Mouse (Mus musculus) forelimb bud, embryonic 11.5 days (tissue): Measurements from ENCODE around the gene Dync2li1.

Experiments
- DNase-seq: peaks from one replicate; pipeline ENCODE4 v3.0.0-alpha.2; 2012; ENCODE audit warnings: low read depth, low spot score

Dync2li1 gene

GRCm38 (mm10) chr17:84645119-84645518, 18.8 kb downstream of the Dync2li1 start:
- DNase-seq = no peak

- DNase-seq = no peak
These were observed 19.6 kb downstream of the Dync2li1 start for GRCm38 (mm10) chr17:84645894-84646293.

GRCm38 (mm10) chr17:84646477-84646876, 20.2 kb downstream of the Dync2li1 start:
- no peak for DNase-seq

GRCm38 (mm10) chr17:84647630-84648029, 21.3 kb downstream of the Dync2li1 start:
- DNase-seq = no peak

GRCm38 (mm10) chr17:84650302-84651017, 24.2 kb downstream of the Dync2li1 start:
- no peak for DNase-seq

GRCm38 (mm10) chr17:84653544-84653943, 27.2 kb downstream of the Dync2li1 start:
- no peak for DNase-seq

GRCm38 (mm10) chr17:84656205-84656604, 29.9 kb downstream of the Dync2li1 start:
- no peak for DNase-seq

GRCm38 (mm10) chr17:84656653-84657421, 30.5 kb downstream of the Dync2li1 start:
- no peak for DNase-seq

- no peak for DNase-seq
These were observed 31.1 kb downstream of the Dync2li1 start for GRCm38 (mm10) chr17:84657422-84657732.

- no peak for DNase-seq
These were observed 31.5 kb downstream of the Dync2li1 start for GRCm38 (mm10) chr17:84657782-84658181.

- DNase-seq = no peak
These were observed 31.9 kb downstream of the Dync2li1 start for GRCm38 (mm10) chr17:84658195-84658594.

GRCm38 (mm10) chr17:84658951-84659350, 32.7 kb downstream of the Dync2li1 start:
- DNase-seq = no peak

- DNase-seq = no peak
These were observed 38.8 kb downstream of the Dync2li1 start for GRCm38 (mm10) chr17:84665053-84665452.

GRCm38 (mm10) chr17:84665691-84666090, 39.4 kb downstream of the Dync2li1 start:
- no peak for DNase-seq

- no peak for DNase-seq
These were observed 41.6 kb downstream of the Dync2li1 start for GRCm38 (mm10) chr17:84667848-84668247.

GRCm38 (mm10) chr17:84672376-84673369, 46.4 kb downstream of the Dync2li1 start:
- DNase-seq = no peak

- DNase-seq = no peak
These were observed 47.8 kb downstream of the Dync2li1 start for GRCm38 (mm10) chr17:84674048-84674447.

- DNase-seq = no peak
These were observed 48.9 kb downstream of the Dync2li1 start for GRCm38 (mm10) chr17:84675204-84675603.

- DNase-seq = peak; percentile 18
These were observed 49.7 kb downstream of the Dync2li1 start, which contains the start of gene Abcg8 for GRCm38 (mm10) chr17:84675951-84676366. Gene Abcg8, plus strand, starts transcription at chr17:84676302.

- no peak for DNase-seq
These were observed 51.3 kb downstream of the Dync2li1 start for GRCm38 (mm10) chr17:84677595-84677994.

- no peak for DNase-seq
These were observed 55.4 kb downstream of the Dync2li1 start for GRCm38 (mm10) chr17:84681670-84682069.
